Mouse (Mus musculus): Measurements from ENCODE around the gene Ppfibp1.

GRCm38 (mm10) chr6:146881896-146882770 is 6.2 kb upstream of the Ppfibp1 start:
- TF ChIP-seq NELFE (IDR thresholded peaks at IDR 0.05; ENCODE audit: low read depth, low read length) (no peak), CTCF (conservative IDR thresholded peaks at IDR 0.05 in 1 of 2, IDR thresholded peaks at IDR 0.05 in 1 of 2; ENCODE audit: low read depth in 2 of 2, low read length in 2 of 2) (no peak), HCFC1 (IDR thresholded peaks at IDR 0.05; ENCODE audit: low read depth, low read length) (no peak), MXI1 (IDR thresholded peaks at IDR 0.05; ENCODE audit: low read depth, low read length) (no peak), POLR2A (IDR thresholded peaks at IDR 0.05; ENCODE audit: low read depth, low read length) (no peak)
